Mouse (Mus musculus) heart, embryonic 12.5 days (tissue): ENCODE measurements around the gene Muc5ac. TPM values are rescaled to one million over a fixed set of nuclear protein-coding genes. Genes with fewer than 3 reads are reported as not detected.
A peak's percentile ranks its signal among the peaks of the same experiment; 100 is the strongest.

Source experiments
- ATAC-seq: fragments of 200-750 bp; cut with Nextera tagmentation; 2 replicates; pipeline ENCODE4 v1.8.0; 2017; ENCODE audit warnings: moderate TSS enrichment, moderate library complexity; ENCODE audit not compliant: insufficient number of reproducible peaks, low FRiP score
- H3K27ac ChIP-seq: fragments of 300-500 bp; sonication (generic); 2 replicates; pipeline ENCODE4 v1.5.1; 2016; ENCODE audit warnings: mild to moderate bottlenecking, moderate library complexity; ENCODE audit not compliant: poor library complexity, severe bottlenecking
- H3K27me3 ChIP-seq: fragments of 300-500 bp; sonication (generic); replicated peaks from 2 replicates; pipeline ENCODE4 v1.6.1; 2016; ENCODE audit warnings: mild to moderate bottlenecking, moderate library complexity
- H3K36me3 ChIP-seq: fragments of 300-500 bp; sonication (generic); 2 replicates; pipeline ENCODE4 v1.6.1; 2016; ENCODE audit warnings: mild to moderate bottlenecking, moderate library complexity
- H3K4me1 ChIP-seq: fragments of 300-500 bp; sonication (generic); replicated peaks from 2 replicates; pipeline ENCODE4 v1.6.1; 2016; ENCODE audit warnings: mild to moderate bottlenecking
- H3K4me2 ChIP-seq: fragments of 300-500 bp; sonication (generic); 2 replicates; pipeline ENCODE4 v1.6.1; 2016; ENCODE audit warnings: mild to moderate bottlenecking, moderate library complexity
- H3K4me3 ChIP-seq: fragments of 300-500 bp; sonication (generic); 2 replicates; pipeline ENCODE4 v1.5.1; 2016; ENCODE audit warnings: mild to moderate bottlenecking
- H3K9ac ChIP-seq: fragments of 300-500 bp; sonication (generic); 2 replicates; pipeline ENCODE4 v1.6.1; 2016; ENCODE audit warnings: mild to moderate bottlenecking, moderate library complexity
- H3K9me3 ChIP-seq: fragments of 300-500 bp; sonication (generic); replicated peaks from 2 replicates; pipeline ENCODE4 v1.6.1; 2016; ENCODE audit warnings: mild to moderate bottlenecking, moderate library complexity
- WGBS: fragments of 180-500 bp; shearing (Covaris S2); methylation state at CpG from one replicate; pipeline ENCODE4 v1.1.7; 2016; 5-methylcytosine and 5-hydroxymethylcytosine counted together
- polyA plus RNA-seq: library from polyadenylated mRNA; unstranded; fragments of >200 nt; fragmentation: Nextera tagmentation; extraction: Ambion mirVana; gene quantifications from 2 replicates; pipeline ENCODE4 v1.2.1, GENCODE M21; 2016

Muc5ac gene
- not detected in 2 replicates for polyA plus RNA-seq

- Histone ChIP-seq H3K36me3 (no peaks in the 10 kb centered on the region), H3K4me1 (no peaks in the 10 kb centered on the region), H3K4me2 (no peak within 1 kb of the TSS), H3K27me3 (no peaks in the 10 kb centered on the region), H3K4me3 (no peak within 1 kb of the TSS), H3K27ac (no peak within 1 kb of the TSS), H3K9me3 (no peaks in the 10 kb centered on the region), H3K9ac (no peak within 1 kb of the TSS)
- ATAC-seq: no peak
- WGBS: 72% methylated on average over 6 of the region's 6 CpGs
Measured at GRCm38 (mm10) chr7:141788677-141789452, at the start of gene Muc5ac. TSS of gene Muc5ac (plus strand) at chr7:141788972.

DNA sequence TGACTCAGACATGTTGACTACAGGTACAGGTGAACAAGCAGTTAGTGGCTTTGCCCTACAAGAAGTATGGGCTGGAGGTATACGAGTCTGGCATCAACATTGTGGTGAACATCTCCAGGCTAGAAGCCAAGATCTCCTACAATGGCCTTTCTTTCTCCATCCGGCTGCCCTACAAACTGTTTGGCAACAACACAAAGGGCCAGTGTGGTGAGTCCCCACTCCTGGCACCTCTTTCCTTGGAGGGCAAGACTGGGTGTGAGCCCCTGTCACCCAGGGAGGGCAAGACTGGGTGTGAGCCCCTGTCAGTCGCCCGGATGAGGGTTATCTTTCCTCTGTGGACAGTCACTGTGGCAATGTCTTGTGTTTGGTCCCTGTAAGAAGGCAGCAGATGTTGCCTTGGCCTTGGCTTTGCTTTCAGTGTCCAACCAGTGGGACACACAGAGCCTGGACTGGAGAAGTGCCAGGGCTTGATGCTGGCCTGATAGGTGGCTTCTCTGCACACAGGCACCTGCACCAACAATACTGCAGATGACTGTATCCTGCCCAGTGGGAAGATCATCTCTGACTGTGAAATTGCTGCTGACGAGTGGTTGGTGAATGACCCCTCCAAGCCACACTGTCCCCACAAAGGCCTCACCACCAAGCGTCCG, 41.2 kb upstream of the Muc5ac start:
- no peaks in the 10 kb centered on the region for H3K9me3 ChIP-seq

GRCm38 (mm10) chr7:141752513-141752912, 36.3 kb upstream of the Muc5ac start:
- WGBS: 75% methylated on average over 6 of the region's 6 CpGs
- H3K27ac ChIP-seq: no peak overlapping the region
- no peak overlapping the region for H3K9ac ChIP-seq
- H3K4me3 ChIP-seq: no peak overlapping the region
- peaks cover 24% of the 10 kb centered on the region for H3K27me3 ChIP-seq
- H3K36me3 ChIP-seq: no peaks in the 10 kb centered on the region
- ATAC-seq: no peak
- no peak overlapping the region for H3K4me2 ChIP-seq
- no peaks in the 10 kb centered on the region for H3K4me1 ChIP-seq
- H3K9me3 ChIP-seq: no peaks in the 10 kb centered on the region

More for the DNA sequence above, 41.2 kb upstream of the Muc5ac start:
- no peak overlapping the region for H3K4me3 ChIP-seq
- H3K9ac ChIP-seq: no peak overlapping the region
- H3K4me1 ChIP-seq: no peaks in the 10 kb centered on the region
- WGBS: 72% methylated on average over 7 of the region's 7 CpGs
- H3K4me2 ChIP-seq: no peak overlapping the region
- ATAC-seq: no peak
- no peak overlapping the region for H3K27ac ChIP-seq
- H3K36me3 ChIP-seq: no peaks in the 10 kb centered on the region
- H3K27me3 ChIP-seq: no peaks in the 10 kb centered on the region; the same call in 1 of the 2 replicates

GRCm38 (mm10) chr7:141755831-141756230, 32.9 kb upstream of the Muc5ac start:
- no peak overlapping the region for H3K4me2 ChIP-seq
- no peak overlapping the region for H3K4me3 ChIP-seq
- no peak for ATAC-seq
- H3K9ac ChIP-seq: no peak overlapping the region
- no peak overlapping the region for H3K27ac ChIP-seq
- WGBS: 57% methylated on average over 4 of the region's 4 CpGs
- no peaks in the 10 kb centered on the region for H3K9me3 ChIP-seq
- H3K27me3 ChIP-seq: peaks cover 24% of the 10 kb centered on the region
- no peaks in the 10 kb centered on the region for H3K36me3 ChIP-seq
- H3K4me1 ChIP-seq: no peaks in the 10 kb centered on the region

DNA sequence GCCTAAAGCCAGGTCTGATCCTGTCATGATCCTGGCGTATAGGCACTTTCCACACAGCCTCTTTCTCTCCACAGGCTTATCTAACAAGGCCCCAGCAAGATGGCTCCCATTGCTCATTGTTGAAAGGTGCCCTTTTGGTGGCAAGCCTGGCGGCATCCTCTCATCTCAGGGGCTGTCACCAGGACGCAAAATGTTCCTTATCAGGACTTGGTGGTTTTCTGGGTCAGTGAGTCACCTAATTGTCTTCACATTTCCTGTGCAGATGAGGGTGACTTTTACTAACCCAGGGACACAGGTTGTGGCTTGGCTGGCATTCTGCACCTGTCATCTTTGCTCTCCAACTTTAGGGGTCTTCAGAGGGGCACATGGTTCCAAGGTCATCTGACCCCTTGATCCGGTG, 30.5 kb upstream of the Muc5ac start:
- no peaks in the 10 kb centered on the region for H3K9me3 ChIP-seq
- H3K27me3 ChIP-seq: peaks cover 22% of the 10 kb centered on the region
- WGBS: 48% methylated on average over 4 of the region's 4 CpGs
- no peak overlapping the region for H3K4me2 ChIP-seq
- ATAC-seq: no peak
- no peaks in the 10 kb centered on the region for H3K36me3 ChIP-seq
- no peak overlapping the region for H3K9ac ChIP-seq
- H3K4me3 ChIP-seq: no peak overlapping the region
- H3K27ac ChIP-seq: no peak overlapping the region
- no peaks in the 10 kb centered on the region for H3K4me1 ChIP-seq

GRCm38 (mm10) chr7:141770521-141770920, 18.3 kb upstream of the Muc5ac start:
- Histone ChIP-seq H3K9me3 (no peaks in the 10 kb centered on the region), H3K9ac (no peak overlapping the region), H3K27ac (no peak overlapping the region), H3K4me2 (no peak overlapping the region), H3K4me3 (no peak overlapping the region), H3K36me3 (no peaks in the 10 kb centered on the region), H3K27me3 (0 out of 2 replicates have a peak, but pooled peaks cover 5% of the 10 kb centered on the region), H3K4me1 (peaks cover 15% of the 10 kb centered on the region)
- no peak for ATAC-seq
- 75% methylated on average over 3 of the region's 3 CpGs for WGBS

DNA sequence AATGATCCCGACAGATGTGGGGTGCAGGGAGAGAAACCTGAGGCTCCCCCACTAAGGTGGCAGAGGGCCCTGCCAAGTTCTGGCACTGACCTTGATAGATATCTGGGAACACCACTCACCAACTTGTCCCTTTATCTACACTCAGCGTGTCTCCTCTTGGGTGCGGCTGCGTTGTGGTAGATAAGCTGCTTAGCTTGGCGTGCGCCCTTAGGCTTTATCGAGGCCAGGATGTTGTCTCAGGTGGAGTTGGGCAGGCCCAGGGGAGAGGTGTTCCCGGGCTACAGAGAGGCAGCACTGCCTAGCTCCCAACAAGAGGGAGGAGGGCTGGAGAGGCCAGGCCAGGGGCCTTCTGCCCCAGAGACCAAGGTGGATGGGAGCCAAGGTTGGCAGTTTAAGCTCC, 17.8 kb upstream of the Muc5ac start:
- Histone ChIP-seq H3K4me2 (no peak overlapping the region), H3K9ac (no peak overlapping the region), H3K4me3 (no peak overlapping the region), H3K36me3 (no peaks in the 10 kb centered on the region), H3K9me3 (no peaks in the 10 kb centered on the region), H3K4me1 (peaks cover 15% of the 10 kb centered on the region), H3K27ac (no peak overlapping the region), H3K27me3 (0 out of 2 replicates have a peak, but pooled peaks cover 5% of the 10 kb centered on the region)
- WGBS: 50% methylated on average over 8 of the region's 8 CpGs
- peak; percentile 71 for ATAC-seq

DNA sequence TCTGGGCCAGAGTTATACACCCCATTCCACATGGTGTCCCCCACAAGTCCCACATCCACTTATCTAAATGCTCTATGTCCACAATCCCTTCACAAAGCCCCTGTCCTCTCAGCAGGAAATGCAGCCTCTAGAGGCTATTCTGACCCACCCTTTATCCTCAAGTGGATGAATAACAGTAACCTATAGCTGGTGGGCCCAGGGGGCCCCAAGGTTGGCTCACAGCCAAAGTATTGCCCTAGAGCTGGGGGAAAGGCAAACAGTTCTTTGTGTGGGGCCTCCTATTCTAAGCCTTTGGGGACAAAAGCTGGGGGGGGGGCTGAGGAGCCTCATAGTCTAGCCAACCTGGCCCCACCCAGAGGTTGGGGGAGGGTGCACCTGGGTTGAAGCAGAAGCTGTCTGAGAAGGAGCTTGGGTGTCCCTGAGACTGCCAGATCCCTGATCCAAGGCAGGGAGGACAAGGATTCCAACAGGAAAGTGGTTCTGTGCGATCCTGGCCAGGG, 16.7 kb upstream of the Muc5ac start:
- no peak overlapping the region for H3K9ac ChIP-seq
- no peaks in the 10 kb centered on the region for H3K9me3 ChIP-seq
- no peak for ATAC-seq
- H3K4me1 ChIP-seq: peaks cover 15% of the 10 kb centered on the region
- no peak overlapping the region for H3K4me2 ChIP-seq
- no peak overlapping the region for H3K27ac ChIP-seq
- H3K27me3 ChIP-seq: 0 out of 2 replicates have a peak, but pooled peaks cover 5% of the 10 kb centered on the region
- no peaks in the 10 kb centered on the region for H3K36me3 ChIP-seq
- no peak overlapping the region for H3K4me3 ChIP-seq
- WGBS: 71% methylated on average over 1 of the region's 1 CpGs

DNA sequence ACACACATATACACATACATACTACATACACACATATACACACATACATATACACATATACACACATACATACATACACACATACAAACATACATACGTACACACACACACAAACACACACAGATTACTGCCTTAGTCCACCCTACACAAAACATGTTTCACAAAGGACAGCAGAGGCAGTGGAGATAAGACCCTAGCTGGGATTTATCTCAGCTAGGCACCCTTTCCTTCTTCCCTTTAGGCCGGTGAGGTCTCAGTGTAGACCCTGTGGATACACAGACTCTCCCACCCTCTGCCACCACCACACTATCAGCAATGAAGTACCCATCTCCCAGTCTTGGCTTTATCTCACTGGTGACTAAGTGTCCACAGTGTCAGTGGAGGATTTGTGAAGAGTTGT, 13.9 kb upstream of the Muc5ac start:
- WGBS: 71% methylated on average over 2 of the region's 2 CpGs
- H3K4me1 ChIP-seq: peaks cover 15% of the 10 kb centered on the region
- no peaks in the 10 kb centered on the region for H3K9me3 ChIP-seq
- no peak for ATAC-seq
- H3K27me3 ChIP-seq: no peaks in the 10 kb centered on the region
- H3K27ac ChIP-seq: no peak overlapping the region
- H3K4me2 ChIP-seq: no peak overlapping the region
- no peak overlapping the region for H3K9ac ChIP-seq
- H3K4me3 ChIP-seq: no peak overlapping the region
- no peaks in the 10 kb centered on the region for H3K36me3 ChIP-seq

GRCm38 (mm10) chr7:141776199-141776598, 12.6 kb upstream of the Muc5ac start:
- 75% methylated on average over 5 of the region's 5 CpGs for WGBS
- no peak for ATAC-seq
- Histone ChIP-seq H3K4me2 (no peak overlapping the region), H3K9ac (no peak overlapping the region), H3K9me3 (no peaks in the 10 kb centered on the region), H3K4me1 (peaks cover 10% of the 10 kb centered on the region), H3K27ac (no peak overlapping the region), H3K4me3 (no peak overlapping the region), H3K27me3 (no peaks in the 10 kb centered on the region), H3K36me3 (no peaks in the 10 kb centered on the region)

DNA sequence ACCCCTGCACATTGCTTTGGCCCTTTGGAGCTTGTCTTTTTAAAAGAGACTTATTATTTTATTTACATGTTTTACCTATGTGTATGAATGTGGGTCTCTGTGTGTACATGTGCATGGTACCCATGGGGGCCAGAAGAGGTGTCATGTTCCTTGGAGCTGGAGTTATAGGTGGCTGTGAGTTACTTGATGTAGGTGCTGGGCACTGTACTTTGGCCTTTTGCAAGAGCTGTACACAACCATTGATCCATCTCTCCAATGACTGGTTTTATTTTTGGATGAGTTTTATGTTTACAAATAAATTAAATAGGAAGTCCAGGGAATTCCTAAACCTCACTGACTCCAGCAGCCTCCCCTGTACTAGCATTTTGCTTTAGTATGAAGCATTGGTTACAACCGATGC, 5.5 kb downstream of the Muc5ac start:
- H3K27ac ChIP-seq: no peak overlapping the region
- H3K9ac ChIP-seq: no peak overlapping the region
- no peak for ATAC-seq
- no peak overlapping the region for H3K4me2 ChIP-seq
- no peak overlapping the region for H3K4me3 ChIP-seq
- H3K9me3 ChIP-seq: peaks cover 23% of the 10 kb centered on the region
- no peaks in the 10 kb centered on the region for H3K36me3 ChIP-seq
- H3K4me1 ChIP-seq: no peaks in the 10 kb centered on the region
- no peaks in the 10 kb centered on the region for H3K27me3 ChIP-seq
- 93% methylated on average over 1 of the region's 1 CpGs for WGBS
